Mouse (Mus musculus): ENCODE measurements around the gene Opcml.

GRCm38 (mm10) chr9:28198106-28198694, 407.6 kb downstream of the Opcml start:
- TF ChIP-seq EP300 (IDR thresholded peaks at IDR 0.05; ENCODE audit: insufficient read depth, low read depth, low read length) = no peak
- no peak for TF ChIP-seq POLR2A (IDR thresholded peaks at IDR 0.05; ENCODE audit: insufficient read depth, low read length)
- no peak for TF ChIP-seq CTCF (IDR thresholded peaks at IDR 0.05; ENCODE audit: low read depth, low read length)

Data from ES-Bruce4 (cell line).